Mouse (Mus musculus) brain, embryonic 18.5 days (tissue): ENCODE measurements at regions not wholly inside any gene's neighbourhood (a gene's known extent, or its start where the extent isn't known, plus 50 kb on each side); places are given as distances from the start of the nearest gene placed in this dataset.
A peak's percentile ranks its signal among the peaks of the same experiment; 100 is the strongest.
"Not testable (repeated sequence)": the region's sequence is repeated elsewhere in the genome, so short reads cannot be mapped to it uniquely, and the experiment has no call there.

Experiments used
- DNase-seq: peaks from one replicate; pipeline ENCODE4 v3.0.0-alpha.2; 2012; ENCODE audit warnings: low read depth, low spot score

GRCm38 (mm10) chr16:63102930-63103329 is 248.8 kb downstream of the Pros1 start:
- DNase-seq: no peak

DNA sequence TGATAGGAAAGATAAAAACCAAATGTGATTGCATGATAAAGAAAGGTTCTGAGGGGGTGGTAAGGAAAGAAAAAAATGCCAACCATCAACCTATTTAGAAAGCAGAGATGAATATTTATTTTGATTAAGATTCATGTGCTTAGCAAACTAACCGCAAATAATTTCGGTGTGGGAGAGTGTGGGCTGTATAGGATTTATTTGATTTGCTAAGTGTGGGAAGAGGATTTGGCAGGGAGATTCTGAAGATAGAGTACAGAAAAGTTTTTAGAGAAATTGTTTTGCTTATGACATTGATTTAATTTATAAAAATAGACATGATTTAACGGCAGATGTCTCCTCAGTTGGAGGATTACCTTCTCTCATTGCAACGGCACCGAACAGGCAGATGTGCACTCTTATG is 250.3 kb downstream of the Pros1 start:
- DNase-seq: no peak

- DNase-seq: no peak
Observed at GRCm38 (mm10) chr16:63104938-63105714, 251.0 kb downstream of the Pros1 start.

DNA sequence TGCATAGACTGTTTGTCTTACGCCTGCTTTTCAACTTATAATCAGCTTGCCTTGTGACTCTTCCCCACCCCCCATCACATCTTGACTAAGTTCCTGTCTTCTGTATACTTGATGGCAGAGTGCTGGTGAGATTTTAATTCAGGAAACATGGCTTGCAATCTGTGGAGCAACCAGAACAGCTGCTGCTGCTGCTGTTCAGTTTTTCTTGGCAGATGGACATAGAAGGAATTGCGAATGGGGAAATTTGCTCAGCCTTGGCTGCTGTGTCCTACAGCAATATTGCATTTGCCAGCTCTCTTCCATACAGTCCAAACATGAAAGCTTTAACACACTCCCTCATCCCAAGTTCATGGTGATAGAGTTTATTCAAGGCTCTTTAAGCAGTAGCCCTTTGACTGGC is 262.3 kb downstream of the Pros1 start:
- peak; percentile 65 for DNase-seq

GRCm38 (mm10) chr16:63118721-63119120 is 264.6 kb downstream of the Pros1 start:
- peak; percentile 26 for DNase-seq

DNA sequence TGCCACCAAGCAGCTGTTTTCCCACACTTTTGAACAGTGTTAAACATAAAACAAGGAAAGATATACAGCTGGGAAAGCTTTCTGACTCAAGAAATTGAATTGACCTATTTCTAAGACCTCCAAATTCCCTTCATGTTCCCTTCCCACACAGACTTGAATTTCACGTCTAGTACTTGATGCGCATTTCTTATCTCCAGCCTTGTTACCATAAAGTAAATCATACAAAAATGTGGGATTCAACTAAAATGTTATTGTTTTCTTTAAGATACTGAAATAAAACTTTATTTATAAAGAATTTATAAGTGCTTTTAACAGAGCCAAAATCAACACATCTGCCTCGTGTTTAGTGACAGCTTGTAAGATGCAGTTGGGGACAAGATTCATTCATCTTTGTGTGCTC is 289.7 kb downstream of the Pros1 start:
- no peak for DNase-seq

GRCm38 (mm10) chr16:63155300-63155821 is 301.3 kb downstream of the Pros1 start:
- no peak for DNase-seq

GRCm38 (mm10) chr16:63170101-63170500 is 316.0 kb downstream of the Pros1 start:
- no peak for DNase-seq

DNA sequence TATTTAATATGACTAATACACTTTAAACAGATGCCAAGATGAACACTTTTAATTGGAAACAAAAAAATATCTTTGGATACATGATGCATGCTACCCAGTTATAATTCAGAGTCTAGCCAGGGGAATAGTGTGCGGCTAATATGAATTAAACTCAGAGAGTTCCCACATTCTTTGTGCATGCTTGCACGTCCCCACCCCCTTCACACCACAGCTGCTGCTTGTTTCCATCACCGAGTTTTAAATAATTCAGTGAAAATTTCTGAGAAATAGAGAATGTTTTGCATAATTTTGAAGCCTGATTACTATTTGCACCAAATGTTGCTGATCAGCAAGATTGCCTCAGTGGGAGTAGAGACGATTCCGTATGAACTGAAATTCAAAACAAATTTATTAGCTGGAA is 325.1 kb downstream of the Pros1 start:
- peak; percentile 60 for DNase-seq

GRCm38 (mm10) chr16:63191181-63191580 is 337.1 kb downstream of the Pros1 start:
- no peak for DNase-seq

- DNase-seq: no peak
Observed at GRCm38 (mm10) chr16:63191623-63192022, 337.5 kb downstream of the Pros1 start.

DNA sequence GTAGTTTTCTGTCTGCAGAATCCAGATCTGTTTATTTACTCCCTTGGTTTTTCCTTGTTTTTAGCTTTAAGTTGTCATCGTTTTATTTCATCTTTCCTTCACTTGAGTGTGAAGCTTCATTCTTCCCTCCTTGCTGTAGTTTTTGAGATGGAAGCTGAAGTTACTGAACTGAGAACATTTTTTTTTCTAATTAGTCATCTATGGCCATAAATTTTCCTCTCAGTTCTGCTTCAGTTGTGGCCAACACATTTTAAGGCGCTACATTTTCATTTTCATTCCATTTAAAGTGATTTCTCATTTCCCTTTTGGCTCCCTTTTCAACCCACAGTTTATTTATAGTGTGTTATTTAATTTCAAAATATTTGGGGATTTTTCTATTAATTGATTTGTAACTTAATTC is 340.5 kb downstream of the Pros1 start:
- DNase-seq: no peak

- not testable (repeated sequence) for DNase-seq
Observed at GRCm38 (mm10) chr16:63213471-63213870, 359.4 kb downstream of the Pros1 start.

- no peak for DNase-seq
Observed at GRCm38 (mm10) chr16:63220228-63220879, 366.2 kb downstream of the Pros1 start.

- DNase-seq: no peak
Observed at GRCm38 (mm10) chr16:63224608-63225007, 370.5 kb downstream of the Pros1 start.

DNA sequence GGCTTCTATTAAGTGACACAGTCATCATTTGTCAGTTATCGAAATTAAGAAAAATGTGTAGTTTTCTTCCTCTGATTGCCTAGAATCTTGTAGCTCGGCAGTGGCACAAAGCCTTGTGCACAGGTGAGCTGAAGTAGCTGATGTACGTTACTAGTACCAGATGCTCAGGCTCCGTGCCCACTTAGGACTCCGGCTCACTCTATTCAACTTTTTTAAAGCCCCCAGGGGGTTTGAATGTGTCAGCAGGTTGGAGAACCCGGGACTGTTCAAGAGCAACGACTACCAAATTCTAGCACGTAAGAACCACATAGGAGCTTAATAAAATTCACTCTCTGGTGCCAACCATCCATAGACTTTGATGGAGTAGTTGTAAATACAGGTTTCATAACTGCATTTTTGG is 371.0 kb downstream of the Pros1 start:
- DNase-seq: no peak

DNA sequence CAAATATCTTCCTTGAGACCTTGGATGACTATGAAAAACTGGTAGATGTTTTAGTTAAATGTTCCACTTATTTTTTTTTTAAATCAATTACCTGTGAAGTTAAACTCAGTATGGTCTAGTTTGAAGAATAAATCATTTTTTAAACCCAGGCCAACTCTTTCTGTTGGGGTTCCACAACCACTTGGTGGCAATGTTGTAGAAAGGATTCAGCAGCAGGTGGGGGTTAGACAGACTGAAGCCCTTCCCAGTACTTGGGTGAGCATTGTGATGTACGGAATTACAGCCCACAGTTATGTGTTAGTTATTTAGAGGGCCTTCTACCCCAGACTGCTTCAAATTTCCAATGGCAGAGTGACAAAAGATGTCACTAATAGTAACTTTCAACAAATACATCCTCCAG is 375.0 kb downstream of the Pros1 start:
- DNase-seq: no peak

GRCm38 (mm10) chr16:63229567-63229966 is 375.5 kb downstream of the Pros1 start:
- DNase-seq: no peak

DNA sequence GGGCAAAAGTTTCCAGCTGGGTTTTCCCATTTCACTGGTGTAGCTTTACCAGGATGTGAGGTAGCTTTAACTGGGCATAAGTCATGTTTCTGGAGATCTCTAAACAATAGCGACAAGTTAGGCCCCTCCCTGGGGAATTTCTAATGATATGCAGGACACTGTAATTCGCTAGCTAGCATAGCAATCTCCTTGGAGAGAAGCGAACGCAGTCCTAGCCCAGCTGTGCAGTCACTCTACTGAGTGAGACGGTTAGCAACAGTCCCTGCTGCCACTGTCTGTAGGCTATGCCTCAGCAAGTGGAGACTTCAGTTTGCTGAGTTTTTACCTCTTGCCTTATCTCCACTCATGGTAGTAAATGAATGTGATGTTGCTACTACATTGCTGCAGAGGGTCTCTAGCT is 416.1 kb downstream of the Pros1 start:
- no peak for DNase-seq

GRCm38 (mm10) chr16:63277556-63277955 is 423.4 kb downstream of the Pros1 start:
- DNase-seq: no peak

GRCm38 (mm10) chr16:63278259-63278697 is 424.2 kb downstream of the Pros1 start:
- DNase-seq: no peak

- no peak for DNase-seq
Observed at GRCm38 (mm10) chr16:63287655-63288054, 433.5 kb downstream of the Pros1 start.

DNA sequence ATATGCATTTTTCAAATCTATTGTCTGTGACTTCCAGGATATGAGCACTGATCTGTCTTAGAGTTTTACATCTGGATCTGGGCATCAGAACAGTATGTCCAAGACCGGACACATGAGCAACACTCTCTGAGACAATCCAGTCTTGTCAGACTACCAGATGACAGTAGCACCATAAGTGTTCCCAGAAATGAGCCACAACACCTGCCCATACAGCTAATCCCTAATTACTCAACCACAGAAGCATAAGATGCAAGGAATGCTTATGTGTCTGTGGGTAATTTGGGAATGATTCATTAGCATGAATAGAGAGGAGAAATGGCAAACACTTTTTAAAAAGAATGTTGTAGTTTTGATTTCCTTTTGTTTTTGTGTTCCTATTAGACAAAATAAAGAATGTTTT is 457.6 kb downstream of the Pros1 start:
- no peak for DNase-seq
